Mouse (Mus musculus) intestine, embryonic 14.5 days (tissue): ENCODE data around the gene Irs2. TPM values are rescaled to one million over a fixed set of nuclear protein-coding genes. Genes with fewer than 3 reads are reported as not detected.
A peak's percentile ranks its signal among the peaks of the same experiment; 100 is the strongest.

Experiments
- ATAC-seq: fragments of 200-750 bp; cut with Nextera tagmentation; replicated peaks from 2 replicates; pipeline ENCODE4 v1.8.0; 2017; ENCODE audit warnings: low read depth, moderate number of reproducible peaks, moderate TSS enrichment, moderate library complexity; ENCODE audit not compliant: low FRiP score, low TSS enrichment
- DNase-seq: peaks from one replicate; pipeline ENCODE4 v3.0.0-alpha.2; 2018; ENCODE audit warnings: low spot score
- H3K27ac ChIP-seq: fragments of 300-500 bp; sonication (generic); 2 replicates; pipeline ENCODE4 v1.5.1; 2014; ENCODE audit warnings: low read depth, mild to moderate bottlenecking, control low read depth
- H3K27me3 ChIP-seq: fragments of 300-500 bp; sonication (generic); replicated peaks from 2 replicates; pipeline ENCODE4 v1.6.1; 2014; ENCODE audit warnings: low read length, control low read depth; ENCODE audit not compliant: control insufficient read depth, insufficient read depth
- H3K36me3 ChIP-seq: fragments of 300-500 bp; sonication (generic); 2 replicates; pipeline ENCODE4 v1.6.1; 2014; ENCODE audit warnings: low read length, control low read depth; ENCODE audit not compliant: control insufficient read depth, insufficient read depth
- H3K4me1 ChIP-seq: fragments of 300-500 bp; sonication (generic); replicated peaks from 2 replicates; pipeline ENCODE4 v1.6.1; 2014; ENCODE audit warnings: low read length, control low read depth, mixed read lengths; ENCODE audit not compliant: control insufficient read depth, insufficient read depth
- H3K4me2 ChIP-seq: fragments of 300-500 bp; sonication (generic); 2 replicates; pipeline ENCODE4 v1.6.1; 2014; ENCODE audit warnings: low read length
- H3K4me3 ChIP-seq: fragments of 300-500 bp; sonication (generic); 2 replicates; pipeline ENCODE4 v1.5.1; 2014; ENCODE audit warnings: low read depth, low read length, control low read depth, mixed read lengths
- H3K9ac ChIP-seq: fragments of 300-500 bp; sonication (generic); 2 replicates; pipeline ENCODE4 v1.6.1; 2014; ENCODE audit warnings: mild to moderate bottlenecking, low read length
- H3K9me3 ChIP-seq: fragments of 300-500 bp; sonication (generic); 2 replicates; pipeline ENCODE4 v1.6.1; 2016; ENCODE audit warnings: low read length, control low read depth; ENCODE audit not compliant: control insufficient read depth
- WGBS: fragments of 180-500 bp; shearing (Covaris S2); extraction: QIAGEN DNeasy Blood & Tissue Kit; methylation state at CpG from one replicate; pipeline ENCODE4 v1.1.7; 2014; 5-methylcytosine and 5-hydroxymethylcytosine counted together
- polyA plus RNA-seq: library from polyadenylated mRNA; unstranded; fragments of >200 nt; fragmentation: Nextera tagmentation; extraction: Ambion mirVana; gene quantifications from 2 replicates; pipeline ENCODE4 v1.2.1, GENCODE M21; 2014

Irs2 gene
- polyA plus RNA-seq, 1 experiment from 2014 or later, result 5.5 TPM

- no peak for ATAC-seq
- Histone ChIP-seq H3K36me3 (peaks cover 16% of the 10 kb centered on the region), H3K4me3 (no peak overlapping the region), H3K27ac (no peak overlapping the region), H3K27me3 (no peaks in the 10 kb centered on the region), H3K4me1 (peaks cover 7% of the 10 kb centered on the region), H3K4me2 (no peak overlapping the region), H3K9ac (no peak overlapping the region), H3K9me3 (no peaks in the 10 kb centered on the region)
- WGBS, result 87% methylated on average over 3 of the region's 3 CpGs
- no peak for DNase-seq
Observed at GRCm38 (mm10) chr8:10989946-10990345, 18.3 kb downstream of the Irs2 start.

- ATAC-seq (no peak), DNase-seq (no peak)
- peaks cover 7% of the 10 kb centered on the region for H3K4me1 ChIP-seq
- no peak overlapping the region for H3K4me3 ChIP-seq
- no peak overlapping the region for H3K4me2 ChIP-seq
- no peaks in the 10 kb centered on the region for H3K9me3 ChIP-seq
- H3K27me3 ChIP-seq, result no peaks in the 10 kb centered on the region
- peaks cover 27% of the 10 kb centered on the region for H3K36me3 ChIP-seq
- H3K27ac ChIP-seq, result no peak overlapping the region
- WGBS, result 96% methylated on average over 17 of the region's 17 CpGs
- no peak overlapping the region for H3K9ac ChIP-seq
Observed at GRCm38 (mm10) chr8:10986638-10987037, 21.6 kb downstream of the Irs2 start.

- peaks cover 27% of the 10 kb centered on the region for H3K36me3 ChIP-seq
Observed at GRCm38 (mm10) chr8:10985064-10985463, 23.2 kb downstream of the Irs2 start.

GRCm38 (mm10) chr8:10980876-10981275 lies 27.4 kb downstream of the Irs2 start:
- no peak overlapping the region for H3K9ac ChIP-seq
- peaks cover 38% of the 10 kb centered on the region for H3K4me1 ChIP-seq
- ATAC-seq (no peak), DNase-seq (no peak)
- no peak overlapping the region for H3K27ac ChIP-seq
- H3K27me3 ChIP-seq, result no peaks in the 10 kb centered on the region
- peaks cover 18% of the 10 kb centered on the region for H3K36me3 ChIP-seq
- H3K9me3 ChIP-seq, result no peaks in the 10 kb centered on the region
- no peak overlapping the region for H3K4me3 ChIP-seq
- no peak overlapping the region for H3K4me2 ChIP-seq
- WGBS, result 92% methylated on average over 6 of the region's 6 CpGs

More at GRCm38 (mm10) chr8:10985064-10985463, 23.2 kb downstream of the Irs2 start:
- Histone ChIP-seq H3K9me3 (no peaks in the 10 kb centered on the region), H3K27me3 (no peaks in the 10 kb centered on the region), H3K9ac (no peak overlapping the region), H3K27ac (no peak overlapping the region), H3K4me3 (no peak overlapping the region), H3K4me1 (0 out of 2 replicates have a peak, but pooled peaks cover 1% of the 10 kb centered on the region), H3K4me2 (no peak overlapping the region)
- DNase-seq (no peak), ATAC-seq (no peak)
- WGBS, result 85% methylated on average over 7 of the region's 7 CpGs

GRCm38 (mm10) chr8:10979916-10980315 lies 28.3 kb downstream of the Irs2 start:
- Histone ChIP-seq H3K4me1 (peaks cover 47% of the 10 kb centered on the region), H3K27ac (no peak overlapping the region; the same call in 1 of the 2 replicates), H3K9ac (no peak overlapping the region), H3K9me3 (no peaks in the 10 kb centered on the region), H3K4me3 (no peak overlapping the region), H3K27me3 (no peaks in the 10 kb centered on the region), H3K4me2 (no peak overlapping the region), H3K36me3 (peaks cover 10% of the 10 kb centered on the region)
- 59% methylated on average over 7 of the region's 7 CpGs for WGBS
- DNase-seq (no peak), ATAC-seq (no peak)

DNA sequence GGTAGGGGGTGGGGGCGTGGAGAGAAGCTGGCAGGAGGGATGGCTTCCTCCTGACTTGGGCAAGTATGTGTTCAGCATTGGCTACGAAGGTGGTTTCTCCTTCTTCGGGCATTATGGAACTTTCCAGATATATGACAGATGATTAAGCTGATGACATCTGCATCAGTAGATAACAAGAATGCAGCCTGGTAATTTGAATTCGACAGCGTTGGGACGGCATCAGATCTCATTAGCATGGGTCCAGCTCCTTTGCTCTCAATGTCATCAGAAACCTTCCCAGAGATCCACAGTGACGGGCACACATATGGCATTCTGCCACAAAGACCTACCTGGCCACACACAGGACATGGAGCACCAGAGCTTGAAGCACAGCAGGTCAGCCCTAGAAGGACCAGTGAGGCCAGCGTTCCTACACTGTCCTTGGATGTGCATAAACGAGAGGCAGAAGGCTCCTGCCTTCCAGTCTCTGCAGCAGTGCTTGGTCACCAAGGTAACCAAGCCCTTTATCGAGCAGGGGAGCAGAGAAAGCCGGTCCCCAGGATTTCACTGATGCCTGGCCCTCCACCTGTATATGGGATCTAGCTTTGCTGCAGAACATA lies 29.0 kb downstream of the Irs2 start:
- H3K4me3 ChIP-seq, result no peak overlapping the region
- no peaks in the 10 kb centered on the region for H3K27me3 ChIP-seq
- ATAC-seq (no peak), DNase-seq (no peak)
- no peak overlapping the region for H3K9ac ChIP-seq
- peaks cover 51% of the 10 kb centered on the region for H3K4me1 ChIP-seq
- no peaks in the 10 kb centered on the region for H3K9me3 ChIP-seq
- peak overlapping the region; percentile 97 for H3K27ac ChIP-seq
- H3K4me2 ChIP-seq, result no peak overlapping the region
- WGBS, result 67% methylated on average over 11 of the region's 11 CpGs
- peaks cover 4% of the 10 kb centered on the region for H3K36me3 ChIP-seq

- peak overlapping the region; percentile 20; the same call in 1 of the 2 replicates for H3K9ac ChIP-seq
- no peaks in the 10 kb centered on the region for H3K9me3 ChIP-seq
- ATAC-seq, result 0 out of 2 replicates have a peak, but pooled peaks have one; percentile 6
- 20% methylated on average over 21 of the region's 21 CpGs for WGBS
- peak overlapping the region; percentile 14 for H3K4me2 ChIP-seq
- no peak overlapping the region for H3K4me3 ChIP-seq
- DNase-seq, result peak; percentile 80
- H3K4me1 ChIP-seq, result peaks cover 56% of the 10 kb centered on the region
- H3K27ac ChIP-seq, result peak overlapping the region; percentile 97
- no peaks in the 10 kb centered on the region for H3K36me3 ChIP-seq
- H3K27me3 ChIP-seq, result no peaks in the 10 kb centered on the region
Observed at GRCm38 (mm10) chr8:10978377-10978776, 29.9 kb downstream of the Irs2 start.

GRCm38 (mm10) chr8:10977742-10978376 lies 30.4 kb downstream of the Irs2 start:
- H3K4me1 ChIP-seq, result peaks cover 61% of the 10 kb centered on the region
- H3K9ac ChIP-seq, result peak overlapping the region; percentile 20; the same call in 1 of the 2 replicates
- peak overlapping the region; percentile 97 for H3K27ac ChIP-seq
- DNase-seq, result peak; percentile 81
- ATAC-seq, result peak; percentile 90
- H3K9me3 ChIP-seq, result no peaks in the 10 kb centered on the region
- H3K27me3 ChIP-seq, result no peaks in the 10 kb centered on the region
- H3K4me3 ChIP-seq, result no peak overlapping the region
- H3K36me3 ChIP-seq, result no peaks in the 10 kb centered on the region
- WGBS, result 32% methylated on average over 7 of the region's 7 CpGs
- H3K4me2 ChIP-seq, result peak overlapping the region; percentile 14
